Mouse (Mus musculus) brain, embryonic 18.5 days (tissue): ENCODE results near the gene Tmem72.

Experiments used
- DNase-seq: peaks from one replicate; pipeline ENCODE4 v3.0.0-alpha.2; 2012; ENCODE audit warnings: low read depth, low spot score

Gene Tmem72

DNA sequence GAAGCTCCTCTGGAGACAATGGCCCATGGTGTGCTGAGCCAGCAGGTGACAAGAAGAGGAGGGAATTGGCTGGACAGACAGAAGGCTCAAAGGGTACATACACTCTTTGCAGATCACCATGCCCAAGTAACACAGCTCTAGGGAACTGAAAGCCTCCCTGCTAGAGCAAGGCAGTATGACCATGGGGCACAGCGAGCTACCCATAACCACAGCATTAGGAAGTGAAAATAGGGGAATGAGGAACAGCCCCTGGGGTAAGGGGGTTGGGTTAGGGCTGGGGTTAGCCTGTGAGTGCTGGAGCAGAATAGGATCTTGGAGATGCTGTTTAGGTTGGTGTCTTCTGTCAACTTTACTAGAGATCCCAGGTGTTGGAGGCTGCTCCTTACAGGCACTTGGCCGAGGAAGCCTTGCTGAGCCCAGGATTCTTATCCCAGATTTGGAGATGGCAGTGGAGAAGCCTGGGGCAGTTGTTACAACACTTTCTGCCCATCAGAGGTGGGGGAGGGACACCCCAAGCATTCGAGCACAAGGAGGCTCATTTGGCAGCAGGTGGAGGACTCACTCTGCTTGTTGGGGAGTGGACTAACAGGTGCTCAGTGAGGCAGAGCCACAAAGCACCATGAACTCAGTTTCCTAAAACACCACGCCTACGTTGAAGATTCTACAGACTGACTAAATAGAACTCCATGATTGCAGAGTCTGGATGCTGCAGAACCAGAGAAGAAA is 37.0 kb downstream of the Tmem72 start:
- DNase-seq: no peak

DNA sequence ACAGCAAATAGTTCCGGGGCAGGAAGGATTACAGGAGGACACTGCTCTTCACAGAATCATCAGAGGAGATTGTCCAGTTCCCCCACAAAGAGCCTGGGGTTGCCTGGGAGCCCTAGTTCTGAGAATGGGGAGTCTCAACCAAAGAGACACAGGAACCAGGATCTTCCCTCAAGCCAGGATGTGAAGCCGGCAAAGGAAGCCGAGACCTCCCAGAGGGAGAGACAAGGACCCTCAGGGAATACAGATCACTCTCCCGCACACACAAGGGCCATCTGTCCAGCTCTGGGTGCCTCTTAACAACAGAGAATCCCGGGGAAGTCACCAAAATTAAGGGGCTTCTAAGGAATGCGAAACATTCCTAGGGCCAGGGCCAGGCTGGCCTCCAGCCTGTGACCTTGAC is 39.4 kb downstream of the Tmem72 start:
- DNase-seq: no peak

GRCm38 (mm10) chr6:116676355-116676913 is 40.3 kb downstream of the Tmem72 start:
- no peak for DNase-seq

- no peak for DNase-seq
Observed at GRCm38 (mm10) chr6:116674283-116674886, 42.3 kb downstream of the Tmem72 start.

DNA sequence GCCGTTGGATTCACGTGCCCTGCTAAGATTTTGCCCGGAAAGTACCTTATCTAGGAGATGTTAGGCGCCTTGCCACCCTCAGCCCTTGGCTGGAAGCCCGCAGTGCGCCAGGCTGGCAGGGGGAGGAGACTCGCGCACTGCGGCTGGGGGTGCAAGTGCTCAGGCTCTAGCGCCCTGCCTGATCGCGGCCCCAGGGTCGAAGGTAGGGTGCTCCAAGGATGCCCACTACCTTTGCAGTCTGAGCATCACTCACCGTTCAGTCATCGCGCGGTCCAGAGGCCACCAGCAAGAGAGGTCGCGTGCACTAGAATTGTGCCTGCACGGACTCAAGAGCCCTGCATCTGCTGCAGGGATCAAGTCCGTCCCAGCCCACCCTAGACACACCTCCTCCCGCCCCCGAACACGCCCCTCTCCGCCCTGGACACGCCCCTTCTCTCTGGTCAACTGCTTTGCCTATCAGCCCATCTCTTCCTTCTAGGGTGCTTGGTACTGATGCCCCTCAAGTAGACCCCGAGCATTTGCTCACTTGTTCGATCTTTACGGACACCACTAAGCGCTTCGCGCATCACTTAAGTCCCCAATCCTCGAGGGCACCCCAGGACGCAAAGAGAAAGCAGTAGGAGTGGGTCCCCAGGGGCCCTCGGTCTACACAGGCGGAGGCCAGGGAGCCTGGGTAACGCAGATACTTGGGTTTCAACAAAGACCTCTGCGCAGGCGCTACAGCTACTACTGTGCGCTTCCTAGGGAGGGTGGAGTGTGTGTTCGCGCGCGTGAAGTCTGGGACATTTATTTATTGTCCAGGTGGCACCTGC is 43.0 kb downstream of the Tmem72 start, which contains the start of gene Rassf4:
Rassf4 (minus strand) TSS at position 482 of the 812 bp plus-strand sequence.
- DNase-seq: peak; percentile 52

- no peak for DNase-seq
Observed at GRCm38 (mm10) chr6:116672349-116672748, 44.4 kb downstream of the Tmem72 start.

GRCm38 (mm10) chr6:116671768-116672167 is 44.9 kb downstream of the Tmem72 start:
- no peak for DNase-seq

DNA sequence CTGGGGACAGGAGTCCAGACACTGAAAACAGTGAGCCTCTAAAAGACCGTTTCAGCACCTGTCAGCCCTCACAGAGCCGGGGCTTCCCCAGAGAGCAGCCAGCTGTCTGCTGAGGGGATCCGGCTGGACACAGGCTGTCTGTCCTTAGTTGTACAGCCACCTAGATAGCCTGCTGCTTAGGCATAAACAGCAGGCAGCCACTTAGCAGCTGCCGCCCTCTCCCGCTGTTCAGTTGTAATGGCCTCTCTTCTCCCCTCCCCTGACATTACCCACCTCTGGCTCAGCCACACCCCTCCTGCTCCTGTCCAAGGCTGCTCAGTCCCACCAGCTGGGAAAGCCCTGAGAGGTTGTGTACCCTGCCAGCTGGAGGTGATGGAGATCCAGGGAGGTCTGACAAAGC is 45.7 kb downstream of the Tmem72 start:
- DNase-seq: no peak

GRCm38 (mm10) chr6:116670144-116670543 is 46.6 kb downstream of the Tmem72 start:
- DNase-seq: no peak

DNA sequence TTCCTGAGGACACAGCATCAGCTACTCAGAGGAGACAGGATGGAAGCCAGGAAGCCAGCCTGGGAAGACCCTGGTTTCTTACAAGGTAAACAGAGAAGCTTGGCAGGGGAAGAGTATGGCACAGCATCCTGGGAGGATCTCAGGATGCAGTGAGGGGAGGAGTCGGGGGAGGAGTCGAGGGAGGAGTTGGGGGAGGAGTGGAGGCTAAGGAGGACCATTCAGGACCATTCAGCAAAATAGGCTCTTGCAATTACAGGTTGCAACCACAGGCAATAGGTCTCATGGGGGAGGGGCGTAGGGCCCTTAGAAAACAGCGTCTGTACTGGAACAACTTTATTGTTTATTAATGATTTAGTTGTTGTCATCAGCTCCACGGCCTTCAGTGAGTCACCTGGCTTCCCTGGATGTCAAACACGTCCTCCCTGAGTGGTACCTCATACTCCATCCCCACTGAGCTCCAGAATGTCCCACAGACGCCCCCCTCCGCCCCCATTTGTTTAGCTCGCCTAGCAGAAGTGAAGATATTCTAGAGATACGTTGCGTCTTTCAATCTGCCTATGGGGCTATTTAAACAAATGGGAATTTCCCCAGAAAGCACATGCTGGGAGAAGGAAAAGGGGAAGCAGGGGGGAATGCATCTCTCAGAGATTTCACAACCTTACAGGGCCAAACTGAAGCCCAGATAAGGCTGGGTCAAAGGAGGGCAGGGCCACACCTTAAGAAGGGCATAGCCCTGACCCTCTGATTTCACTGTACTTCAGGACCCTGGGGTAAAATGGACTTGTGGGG is 47.8 kb downstream of the Tmem72 start:
- no peak for DNase-seq

DNA sequence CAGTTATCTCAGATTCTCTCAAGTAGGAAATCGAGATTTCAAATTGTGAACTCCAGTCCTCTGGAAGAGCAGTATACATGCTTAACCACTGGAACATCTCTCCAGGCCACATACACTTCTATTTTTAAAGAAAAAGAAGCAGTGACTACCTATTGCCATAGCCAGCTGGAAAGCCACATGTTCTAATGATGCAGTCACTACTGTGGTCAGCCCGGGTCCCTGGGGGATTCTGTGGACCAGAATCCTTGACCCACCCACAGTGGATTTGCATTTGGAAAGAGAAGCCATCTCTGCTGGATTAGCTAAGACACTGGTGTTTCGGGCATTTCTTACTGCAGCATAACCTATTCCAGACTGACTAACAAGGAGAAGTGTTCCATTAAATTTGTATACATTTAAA is 49.3 kb downstream of the Tmem72 start:
- DNase-seq: no peak

DNA sequence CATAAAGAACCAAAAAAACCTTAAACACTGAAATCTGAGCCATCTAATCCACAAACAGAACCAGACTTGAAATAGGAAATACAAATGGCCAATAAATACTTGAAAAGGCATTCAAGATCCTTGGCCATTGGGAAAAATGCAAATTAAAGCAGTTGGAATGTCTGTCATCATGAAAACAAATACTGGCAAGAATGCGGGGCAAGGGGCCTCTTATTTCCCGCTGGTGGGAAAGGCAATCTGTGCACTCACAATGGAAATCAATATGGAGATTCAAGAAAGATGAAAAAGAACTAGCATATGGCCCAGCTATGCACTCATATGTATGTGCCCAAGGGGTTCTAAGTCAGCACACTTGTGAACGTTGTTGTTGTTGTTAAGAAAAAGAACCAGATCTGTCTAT is 49.8 kb downstream of the Tmem72 start:
- no peak for DNase-seq

GRCm38 (mm10) chr6:116666085-116666750 is 50.5 kb downstream of the Tmem72 start:
- no peak for DNase-seq

- DNase-seq: no peak
Observed at GRCm38 (mm10) chr6:116664830-116665229, 51.9 kb downstream of the Tmem72 start.

DNA sequence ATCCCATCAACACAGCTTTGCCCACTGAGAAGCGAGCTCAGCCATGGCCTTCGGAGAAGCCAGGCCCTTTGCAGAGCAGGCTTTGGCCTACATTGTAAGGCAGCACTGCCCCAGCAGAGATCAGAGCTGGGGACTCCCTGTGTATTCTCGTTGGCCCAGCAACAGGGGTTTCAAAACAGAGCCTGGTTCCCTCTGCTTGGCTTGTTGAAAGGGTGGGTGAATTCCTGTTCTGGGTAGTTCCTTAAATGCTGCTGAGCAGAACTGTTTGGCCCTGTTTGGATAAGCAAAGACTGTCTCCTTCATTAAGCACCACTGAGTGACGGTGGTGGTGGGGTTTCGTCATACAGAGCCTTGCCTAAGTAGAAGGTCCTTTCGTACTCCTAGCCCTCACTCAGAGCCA is 52.7 kb downstream of the Tmem72 start:
- no peak for DNase-seq

DNA sequence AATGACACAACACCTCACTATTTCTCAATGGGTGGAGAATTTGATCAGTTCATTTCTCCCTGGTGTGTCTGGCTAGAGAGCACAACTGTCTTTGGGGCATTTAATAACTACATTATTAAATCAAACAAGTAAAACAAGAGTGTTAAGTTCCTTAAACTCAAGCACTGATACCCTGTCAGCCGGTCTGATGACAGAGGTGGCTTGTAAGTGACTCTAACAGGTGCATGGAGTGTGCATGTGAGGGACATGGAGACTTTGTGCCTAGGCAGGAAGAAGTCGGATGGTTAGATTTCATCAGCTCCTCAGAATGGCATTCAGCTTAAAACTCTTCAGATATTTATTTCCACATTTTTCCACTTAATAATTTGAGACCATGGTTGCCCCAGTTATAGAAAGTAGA is 53.3 kb downstream of the Tmem72 start:
- DNase-seq: no peak

DNA sequence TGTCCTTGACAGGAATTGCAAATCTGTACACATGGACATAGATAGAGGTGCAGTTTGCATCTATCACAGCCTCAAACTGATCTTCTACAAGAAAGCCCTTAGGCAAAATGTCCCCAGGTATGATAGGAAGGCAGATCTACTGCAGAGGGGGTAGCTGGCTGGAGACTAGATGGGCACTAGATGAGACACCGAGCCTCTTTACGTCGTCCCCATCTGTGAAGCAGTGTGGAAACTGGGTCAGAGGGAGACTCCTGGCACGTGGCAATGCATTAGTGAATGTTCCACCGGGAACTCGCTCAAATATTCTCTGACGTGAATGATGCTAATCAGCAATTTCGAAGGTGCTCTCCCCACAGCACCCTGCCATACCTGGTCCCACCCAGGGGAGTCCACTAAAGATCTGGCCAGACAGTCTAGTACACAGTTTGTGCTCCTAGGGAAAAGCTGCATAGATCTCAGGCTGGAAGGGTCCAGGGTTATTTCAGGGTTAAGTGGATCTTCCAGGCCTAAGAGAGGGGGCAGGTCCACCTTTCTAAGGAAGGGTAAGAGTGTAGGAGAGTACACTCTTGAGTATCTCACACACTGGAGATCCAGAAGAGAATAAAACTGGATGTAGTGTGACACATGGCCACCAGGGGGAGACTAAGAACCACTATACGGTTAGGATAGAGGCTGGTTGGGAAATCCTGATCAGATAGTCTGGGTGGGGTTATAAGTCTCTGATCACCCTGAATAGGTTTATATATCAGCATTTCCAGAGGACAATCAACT is 62.8 kb downstream of the Tmem72 start:
- no peak for DNase-seq

DNA sequence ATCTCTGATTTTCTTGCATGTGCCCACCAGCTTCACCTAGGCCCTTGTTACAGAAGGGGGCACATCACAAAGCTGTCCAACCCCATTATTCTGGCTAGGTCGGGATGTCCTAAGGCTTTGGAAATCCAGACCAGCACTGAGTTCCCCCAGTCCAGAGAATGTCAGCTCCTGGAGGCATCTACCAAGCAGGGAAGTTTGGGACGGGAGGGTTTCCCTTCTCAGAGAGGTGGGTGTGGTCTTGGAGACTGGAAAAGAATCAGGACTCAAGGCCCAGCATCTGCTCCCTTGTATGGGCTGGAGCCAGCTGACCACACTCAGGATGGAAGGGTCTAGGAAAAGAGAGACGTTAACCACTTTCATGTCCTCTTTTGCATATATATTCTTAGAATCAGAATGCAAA is 63.5 kb downstream of the Tmem72 start:
- no peak for DNase-seq

- DNase-seq: no peak
Observed at GRCm38 (mm10) chr6:116651437-116652118, 65.1 kb downstream of the Tmem72 start.

- no peak for DNase-seq
Observed at GRCm38 (mm10) chr6:116650406-116650805, 66.3 kb downstream of the Tmem72 start, which contains the start of gene Depp1. Depp1 (plus strand) TSS chr6:116650609.
